Mouse (Mus musculus) ovary, postnatal 14 days (tissue): Measurements from ENCODE around the gene Ing1.
"Not testable (repeated sequence)": the region's sequence is repeated elsewhere in the genome, so short reads cannot be mapped to it uniquely, and the experiment has no call there.

ENCODE experiments used
- DNase-seq: peaks from one replicate; pipeline ENCODE4 v3.0.0; 2022; ENCODE audit warnings: low spot score

Ing1 gene

GRCm38 (mm10) chr8:11551497-11551896, 3.9 kb upstream of the Ing1 start:
- not testable (repeated sequence) for DNase-seq

- no peak for DNase-seq
Measured at GRCm38 (mm10) chr8:11552390-11552789, 3.0 kb upstream of the Ing1 start.

GRCm38 (mm10) chr8:11555720-11556591, 585 bp downstream of the Ing1 start:
- peak; percentile 94 for DNase-seq

- peak; percentile 15 for DNase-seq
Measured at GRCm38 (mm10) chr8:11556691-11557423, 1.5 kb downstream of the Ing1 start.

- no peak for DNase-seq
Measured at GRCm38 (mm10) chr8:11557424-11557767, 2.0 kb downstream of the Ing1 start.

- DNase-seq, result peak; percentile 88
Measured at GRCm38 (mm10) chr8:11557768-11558629, 2.6 kb downstream of the Ing1 start.

- no peak for DNase-seq
Measured at GRCm38 (mm10) chr8:11559511-11559910, 4.1 kb downstream of the Ing1 start.

- DNase-seq, result no peak
Measured at GRCm38 (mm10) chr8:11560220-11560619, 4.8 kb downstream of the Ing1 start.

- DNase-seq, result no peak
Measured at GRCm38 (mm10) chr8:11564236-11564635, 8.9 kb downstream of the Ing1 start.

GRCm38 (mm10) chr8:11564721-11565120, 9.3 kb downstream of the Ing1 start:
- no peak for DNase-seq

GRCm38 (mm10) chr8:11568193-11568592, 12.8 kb downstream of the Ing1 start:
- not testable (repeated sequence) for DNase-seq

- DNase-seq, result no peak
Measured at GRCm38 (mm10) chr8:11569260-11570097, 14.1 kb downstream of the Ing1 start.

GRCm38 (mm10) chr8:11570742-11571141, 15.4 kb downstream of the Ing1 start:
- DNase-seq, result no peak

GRCm38 (mm10) chr8:11571950-11572349, 16.6 kb downstream of the Ing1 start:
- DNase-seq, result no peak

- no peak for DNase-seq
Measured at GRCm38 (mm10) chr8:11572428-11572827, 17.1 kb downstream of the Ing1 start.

- DNase-seq, result no peak
Measured at GRCm38 (mm10) chr8:11574911-11575603, 19.7 kb downstream of the Ing1 start.

- DNase-seq, result no peak
Measured at GRCm38 (mm10) chr8:11575604-11576384, 20.4 kb downstream of the Ing1 start.

GRCm38 (mm10) chr8:11585513-11586373, 30.4 kb downstream of the Ing1 start:
- DNase-seq, result no peak

GRCm38 (mm10) chr8:11586374-11586745, 31.0 kb downstream of the Ing1 start:
- no peak for DNase-seq
